Mouse (Mus musculus) granulocyte monocyte progenitor cell, adult 5-6 weeks (primary cell): ENCODE measurements around the gene Ddx47. TPM values are rescaled to one million over a fixed set of nuclear protein-coding genes. Genes with fewer than 3 reads are reported as not detected.

Source experiments
- ATAC-seq: replicated peaks from 2 replicates; pipeline ENCODE4 v1.8.0; 2016; ENCODE audit warnings: mild to moderate bottlenecking, moderate TSS enrichment, inconsistent platforms; ENCODE audit not compliant: poor library complexity, severe bottlenecking
- total RNA-seq, 2 experiments: library from RNA; stranded (forward) in 1 of 2; stranded (reverse) in 1 of 2; fragments of 200-712, 200-1000 nt in 1 of 2; fragments of >200 nt in 1 of 2; fragmentation: Nextera tagmentation in 1 of 2; gene quantifications; 2 replicates each; pipeline ENCODE4 v1.2.3; 2014 to 2017

The Ddx47 gene
- total RNA-seq (2014; fragmentation: Nextera tagmentation) (60.2 and 87.6 TPM in 2 replicates), total RNA-seq (2017) (72.0 and 96.9 TPM in 2 replicates)

DNA sequence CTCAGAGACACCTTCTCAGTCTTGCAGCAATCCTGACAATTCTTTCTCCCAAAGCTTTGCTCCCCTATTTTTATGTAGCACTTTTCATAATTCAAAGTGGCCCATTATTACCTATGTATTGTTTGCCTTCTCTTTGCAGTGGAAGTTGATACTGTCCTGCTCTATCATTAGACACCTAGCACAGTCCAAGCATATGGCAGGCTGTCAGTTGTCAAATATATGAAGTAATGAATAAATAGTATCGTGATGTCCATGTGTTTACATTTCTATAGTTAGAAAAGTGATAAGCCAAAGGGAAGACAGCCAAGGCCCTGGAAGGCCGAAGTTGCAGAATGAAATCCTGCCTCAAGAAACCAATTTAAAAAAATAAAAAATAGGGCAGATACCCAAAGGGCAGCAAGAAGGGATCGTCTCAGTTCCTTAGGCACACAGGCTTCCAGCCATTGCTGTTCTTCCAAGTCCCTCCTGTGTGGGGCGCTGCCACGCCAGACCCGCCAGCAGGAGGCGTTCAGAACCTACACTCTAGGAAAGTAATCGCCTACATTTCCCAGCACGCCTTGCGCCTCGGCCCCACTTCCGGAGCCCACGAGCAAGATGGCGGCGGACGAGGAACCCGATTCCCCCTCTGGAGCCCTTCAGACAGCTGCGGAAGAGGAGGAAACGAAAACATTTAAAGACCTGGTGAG, at the start of gene Ddx47:
TSS of gene Ddx47 (plus strand) at position 565 of the 686 bp plus-strand sequence.
- peak; percentile 99 for ATAC-seq

DNA sequence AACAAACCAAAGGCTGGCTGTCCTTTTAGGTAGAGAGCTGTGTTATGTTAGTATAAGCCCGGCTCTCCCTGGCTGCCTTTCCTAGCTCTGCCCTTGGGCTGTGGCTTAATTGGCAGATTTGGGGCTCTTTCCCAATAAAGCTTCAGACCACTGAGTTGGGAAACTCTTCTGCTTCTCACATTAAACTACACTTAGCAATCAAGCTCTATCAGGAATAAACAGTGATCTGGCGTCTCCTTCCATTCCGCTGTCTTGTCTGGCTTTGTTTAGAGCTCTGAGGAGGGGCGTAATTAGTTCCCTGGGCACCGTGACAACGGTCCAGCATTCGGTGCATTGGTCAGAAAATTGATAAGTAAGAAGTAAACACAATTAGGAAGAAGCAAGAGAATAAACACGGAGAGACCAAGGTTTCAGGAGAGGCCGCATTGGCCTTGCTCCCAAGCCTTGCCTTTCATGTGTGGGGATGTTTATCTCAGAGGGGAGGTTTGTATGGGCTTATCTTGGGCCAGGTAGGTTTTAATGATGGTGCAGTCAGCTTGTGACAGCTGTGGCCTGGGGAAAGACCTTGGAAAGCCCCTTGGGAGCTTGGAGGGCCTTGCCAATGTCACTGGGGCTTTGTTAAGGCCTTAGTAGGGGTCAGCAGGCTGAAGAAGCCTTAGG, 49.4 kb upstream of the Ddx47 start:
- peak; percentile 40 for ATAC-seq

DNA sequence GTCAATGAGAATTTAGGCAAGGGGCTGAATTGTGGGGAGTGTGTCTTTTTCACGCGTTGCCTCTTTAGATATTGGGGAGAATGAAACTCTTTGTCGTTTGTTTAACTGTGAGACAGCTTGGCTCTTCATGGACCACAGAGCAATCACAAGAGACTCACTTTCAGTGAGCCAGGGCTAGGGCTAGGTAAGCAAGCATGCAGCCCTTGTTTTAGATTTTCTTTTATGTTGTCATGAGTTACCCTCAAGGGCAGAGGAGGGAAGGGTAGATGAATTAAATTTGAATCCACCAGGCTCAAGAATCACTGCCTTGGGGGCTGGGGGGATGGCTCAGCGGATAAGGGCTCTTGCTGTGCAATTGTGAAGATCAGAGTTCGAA, 48.9 kb upstream of the Ddx47 start:
- ATAC-seq = no peak

DNA sequence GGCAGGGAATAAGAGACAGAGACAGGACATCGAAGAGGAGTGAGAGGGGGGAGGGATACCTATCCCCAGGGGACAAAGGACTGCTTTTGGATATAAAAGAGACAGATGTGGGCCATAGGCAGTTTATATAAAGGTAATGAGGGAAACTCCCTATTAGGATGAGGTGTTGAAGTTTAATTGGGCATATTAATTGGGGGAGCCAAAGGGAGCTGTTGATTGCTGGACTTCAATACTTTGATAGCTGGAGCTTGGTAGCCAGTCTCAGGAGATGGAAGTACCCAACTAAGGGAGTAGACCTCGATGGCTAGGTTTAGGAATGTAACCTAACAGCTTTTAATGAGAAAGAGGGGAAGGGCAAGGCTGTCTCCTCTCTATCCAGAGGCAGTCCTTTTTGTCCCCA, 47.5 kb upstream of the Ddx47 start:
- ATAC-seq = no peak

DNA sequence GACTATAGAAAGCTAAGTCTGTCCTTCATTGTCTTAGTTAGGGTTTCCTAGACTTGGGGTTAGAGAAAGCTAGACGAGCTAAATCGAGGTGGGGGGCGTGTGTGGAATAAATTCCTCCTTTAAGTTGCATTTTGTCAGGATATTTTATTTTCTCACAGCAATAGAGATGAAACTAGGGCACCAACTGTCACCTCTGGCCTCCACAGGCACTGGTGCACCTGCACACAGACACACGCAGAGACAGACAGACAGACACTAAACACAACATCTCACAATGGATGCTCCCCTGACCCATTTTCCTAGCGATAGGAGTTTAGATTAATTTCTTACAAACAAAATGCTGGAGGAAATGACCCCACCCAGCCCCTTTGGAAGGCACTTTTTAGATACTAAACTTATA, 44.7 kb upstream of the Ddx47 start:
- ATAC-seq = no peak

DNA sequence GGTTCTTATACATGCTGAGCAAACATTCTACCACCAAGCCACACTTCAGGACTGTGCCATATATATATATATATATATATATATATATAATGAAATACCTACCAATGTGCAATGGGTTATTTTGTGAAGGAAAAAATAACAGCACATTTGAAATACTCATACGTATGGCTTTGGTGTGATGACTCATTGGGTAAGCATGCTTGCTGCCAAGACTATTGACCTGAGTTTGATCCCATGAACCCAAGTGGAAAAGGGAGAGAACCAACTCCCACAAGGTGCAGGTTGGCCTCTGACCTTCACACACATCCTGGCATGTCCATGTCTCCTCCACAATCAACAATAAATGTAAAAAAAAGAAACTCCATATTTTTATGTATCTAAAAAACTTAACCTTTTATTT, 43.1 kb upstream of the Ddx47 start:
- no peak for ATAC-seq

DNA sequence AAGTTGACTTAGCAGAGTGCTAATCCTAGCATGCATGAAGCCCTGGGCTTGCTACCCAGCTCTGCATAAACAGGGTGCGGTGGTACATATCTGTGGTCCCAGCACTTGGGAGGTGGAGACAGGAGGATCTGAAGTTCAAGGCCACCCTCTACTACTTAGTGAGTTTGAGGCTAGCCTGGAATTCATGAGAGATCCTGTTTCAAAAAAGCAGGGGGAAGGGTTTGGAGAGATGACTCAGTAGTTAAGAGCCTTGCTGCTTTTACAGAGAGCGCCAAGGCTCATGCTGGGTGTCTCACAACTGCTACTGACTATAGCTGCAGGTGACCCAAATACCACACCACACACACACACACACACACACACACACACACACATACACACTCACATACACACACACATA, 41.9 kb upstream of the Ddx47 start:
- ATAC-seq = no peak

DNA sequence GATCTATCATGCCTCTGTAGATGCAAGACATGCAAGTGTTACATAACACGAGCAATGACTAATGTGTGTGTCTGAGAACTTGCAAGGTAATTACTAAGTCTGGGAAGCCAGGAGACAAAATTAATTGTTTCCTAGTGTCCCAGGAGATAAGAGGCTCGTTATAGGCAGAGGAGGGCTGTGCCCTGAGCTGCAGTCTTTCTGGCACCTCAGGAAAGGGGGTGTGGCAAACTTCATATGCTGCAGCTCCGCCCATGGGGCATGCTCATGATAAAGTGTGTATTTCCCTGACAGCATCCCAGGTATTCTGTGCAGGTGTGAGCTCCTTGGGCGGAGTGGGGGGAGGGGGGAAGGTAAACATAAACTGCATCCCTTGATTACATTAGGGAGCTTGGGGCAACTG, 39.3 kb upstream of the Ddx47 start:
- no peak for ATAC-seq

DNA sequence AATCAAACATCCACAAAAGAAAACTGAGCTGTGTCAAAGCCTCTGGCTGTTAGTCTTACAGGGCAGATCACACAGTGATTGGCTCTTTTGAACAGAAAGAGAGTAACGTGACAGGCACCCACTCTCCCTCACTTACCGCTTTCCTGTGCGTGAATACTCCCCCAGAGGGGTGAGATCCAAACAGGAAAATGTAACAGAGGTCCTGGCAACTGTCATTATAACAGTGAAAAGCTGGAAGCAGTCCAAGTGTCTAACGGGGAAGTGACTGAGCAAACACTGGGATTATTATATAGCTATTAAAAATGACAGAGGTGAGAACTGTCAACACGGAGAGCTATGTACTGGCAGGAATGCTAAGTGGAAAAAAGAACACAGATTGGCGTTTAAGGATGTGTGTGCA, 34.8 kb upstream of the Ddx47 start:
- ATAC-seq = no peak

DNA sequence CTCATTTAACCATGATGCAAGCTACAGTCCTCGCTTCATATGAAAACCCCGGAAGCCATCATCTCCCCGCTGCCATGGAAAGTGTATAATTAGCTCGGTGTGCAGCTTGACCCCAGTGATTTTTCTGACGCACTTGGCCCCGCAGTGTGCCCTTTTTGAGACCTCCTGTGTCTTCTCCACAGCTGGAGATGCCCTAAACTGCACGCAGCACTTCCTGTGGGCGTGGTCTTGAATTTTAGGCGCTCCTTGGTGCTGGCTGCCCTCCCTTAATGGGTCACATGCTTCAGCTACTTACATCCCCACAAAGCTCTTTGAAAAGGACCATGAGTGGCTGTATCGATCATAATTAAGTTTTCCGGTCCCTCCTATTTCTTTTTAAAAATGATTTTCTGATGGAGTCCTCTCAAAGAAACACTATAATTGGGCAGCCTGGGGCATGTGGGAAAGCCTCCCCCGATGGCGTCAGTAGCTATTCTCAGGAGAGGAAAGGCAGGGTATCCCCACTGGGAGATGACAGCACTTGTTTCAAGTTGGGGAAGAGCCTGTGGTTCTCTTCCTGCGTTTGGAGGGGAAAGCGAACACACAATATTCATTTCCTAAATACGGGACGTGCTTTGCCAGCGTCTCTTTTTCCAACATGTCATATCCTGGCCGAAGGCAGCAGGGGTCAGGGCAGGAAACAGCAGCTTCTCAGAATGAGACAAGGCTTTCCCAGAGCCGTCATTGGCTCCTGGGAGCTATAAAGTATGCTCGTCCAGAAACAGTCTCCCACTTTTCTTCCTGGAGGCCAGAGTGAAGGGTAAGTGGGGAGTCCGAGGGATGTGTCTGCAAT, 30.0 kb upstream of the Ddx47 start, which contains the start of gene Apold1:
TSS of gene Apold1 (plus strand) at position 488 of the 832 bp plus-strand sequence.
- ATAC-seq = peak; percentile 29; the same call in 1 of the 2 replicates

DNA sequence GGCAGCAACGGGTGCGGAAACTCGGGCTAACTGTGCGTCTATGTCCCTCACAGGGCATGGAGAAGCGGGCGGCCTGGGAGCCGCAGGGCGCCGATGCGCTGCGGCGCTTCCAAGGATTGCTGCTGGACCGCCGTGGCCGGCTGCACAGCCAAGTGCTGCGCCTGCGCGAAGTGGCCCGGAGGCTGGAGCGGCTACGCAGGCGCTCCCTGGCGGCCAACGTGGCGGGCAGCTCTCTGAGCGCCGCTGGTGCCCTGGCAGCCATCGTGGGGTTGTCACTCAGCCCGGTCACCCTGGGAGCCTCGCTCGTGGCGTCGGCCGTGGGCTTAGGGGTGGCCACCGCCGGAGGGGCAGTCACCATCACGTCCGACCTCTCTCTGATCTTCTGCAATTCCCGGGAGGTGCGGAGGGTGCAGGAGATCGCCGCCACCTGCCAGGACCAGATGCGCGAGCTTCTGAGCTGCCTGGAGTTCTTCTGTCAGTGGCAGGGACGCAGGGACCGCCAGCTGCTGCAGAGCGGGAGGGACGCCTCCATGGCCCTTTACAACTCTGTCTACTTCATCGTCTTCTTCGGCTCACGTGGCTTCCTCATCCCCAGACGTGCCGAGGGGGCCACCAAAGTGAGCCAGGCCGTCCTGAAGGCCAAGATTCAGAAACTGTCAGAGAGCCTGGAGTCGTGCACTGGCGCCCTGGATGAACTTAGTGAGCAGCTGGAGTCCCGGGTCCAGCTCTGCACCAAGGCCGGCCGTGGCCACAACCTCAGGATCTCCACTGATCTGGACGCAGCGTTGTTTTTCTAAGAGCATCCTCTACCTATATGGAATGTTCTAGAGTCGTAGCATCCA, 27.7 kb upstream of the Ddx47 start:
- ATAC-seq = peak; percentile 96

DNA sequence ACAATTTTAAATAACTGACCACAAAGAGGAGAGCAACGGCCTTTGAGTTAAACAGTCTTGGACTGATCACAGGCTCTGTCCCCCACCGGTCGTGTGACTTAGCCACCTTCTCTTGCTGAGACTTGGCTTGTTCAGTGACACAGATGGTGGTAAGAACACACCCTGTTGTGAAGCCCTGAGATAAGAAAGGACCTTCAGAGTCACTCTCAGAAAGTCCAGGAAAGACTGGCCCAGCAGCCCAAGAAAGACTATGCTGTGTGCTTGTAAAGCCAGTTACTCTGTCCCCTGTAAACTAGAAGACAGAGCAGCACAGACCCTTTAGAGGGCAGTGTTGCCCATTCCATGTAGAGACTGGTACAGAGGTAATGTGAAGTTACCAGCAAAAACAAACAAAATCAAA, 26.7 kb upstream of the Ddx47 start:
- ATAC-seq = no peak

DNA sequence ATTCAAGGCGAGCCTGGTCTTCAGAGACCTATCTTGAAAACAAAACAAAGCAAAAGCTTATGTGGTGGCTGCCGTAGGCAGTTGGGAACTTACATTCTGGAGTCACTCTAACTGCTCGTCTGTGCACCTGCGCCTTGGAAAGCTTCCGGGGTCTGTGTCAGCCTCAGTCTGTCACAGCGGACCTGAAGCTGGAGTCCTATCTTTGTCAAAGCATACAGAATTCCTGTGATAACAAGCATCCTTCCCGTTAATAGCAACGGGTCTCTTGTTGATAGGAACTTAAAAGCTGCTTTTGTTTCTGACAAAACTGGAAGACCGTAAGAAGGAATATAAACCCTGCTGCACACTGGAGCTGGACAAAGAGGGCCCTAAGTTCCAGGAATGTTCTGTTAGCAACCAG, 23.0 kb upstream of the Ddx47 start:
- ATAC-seq = no peak

DNA sequence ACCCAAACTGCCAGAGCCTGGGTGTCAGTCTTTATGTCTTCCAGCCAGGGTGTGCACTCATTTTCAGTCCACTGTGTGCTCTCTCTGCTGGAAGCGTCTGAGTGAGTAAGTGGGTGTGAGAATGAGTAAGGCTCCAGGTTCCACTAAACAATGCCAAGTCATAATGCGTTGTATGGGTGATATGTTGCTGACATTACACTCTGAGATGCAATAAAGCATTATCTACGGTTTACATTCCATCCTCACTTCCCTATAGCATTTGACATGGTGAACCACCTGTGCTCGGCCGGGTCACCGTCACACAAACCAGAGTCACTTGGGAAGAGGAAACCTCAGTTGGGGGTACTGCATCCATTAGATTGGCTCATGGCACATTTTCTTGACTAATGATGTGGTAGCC, 20.7 kb upstream of the Ddx47 start:
- ATAC-seq = no peak

DNA sequence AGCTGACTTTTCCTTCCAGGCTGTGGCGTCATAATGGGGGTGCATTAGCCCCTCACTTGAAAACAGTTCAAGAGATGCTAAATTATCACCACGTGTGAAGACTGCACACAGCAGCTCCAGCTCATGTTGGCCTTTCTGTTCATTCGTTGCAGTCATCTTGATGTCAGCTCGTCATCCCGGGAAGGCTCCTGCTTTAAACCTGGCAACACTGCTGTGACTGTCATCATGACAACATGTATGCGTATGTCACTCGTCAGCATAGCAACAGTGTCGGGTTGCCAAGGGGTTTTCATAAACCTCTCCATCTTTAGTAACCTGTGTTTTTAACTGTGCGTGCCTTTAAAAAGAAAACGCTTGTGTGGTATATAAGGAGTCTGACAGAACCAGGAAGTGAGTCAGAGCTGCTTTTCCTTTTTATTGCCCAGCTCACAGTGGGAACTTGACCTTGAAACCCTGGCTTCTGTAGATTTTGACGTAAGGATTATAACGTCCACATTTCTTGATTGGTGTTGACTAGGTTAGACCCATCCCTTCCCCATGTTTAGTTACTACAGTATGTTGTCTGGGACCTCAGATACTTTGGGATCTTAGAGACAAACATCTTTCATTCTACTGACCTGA, 17.3 kb upstream of the Ddx47 start:
- ATAC-seq = peak; percentile 47

DNA sequence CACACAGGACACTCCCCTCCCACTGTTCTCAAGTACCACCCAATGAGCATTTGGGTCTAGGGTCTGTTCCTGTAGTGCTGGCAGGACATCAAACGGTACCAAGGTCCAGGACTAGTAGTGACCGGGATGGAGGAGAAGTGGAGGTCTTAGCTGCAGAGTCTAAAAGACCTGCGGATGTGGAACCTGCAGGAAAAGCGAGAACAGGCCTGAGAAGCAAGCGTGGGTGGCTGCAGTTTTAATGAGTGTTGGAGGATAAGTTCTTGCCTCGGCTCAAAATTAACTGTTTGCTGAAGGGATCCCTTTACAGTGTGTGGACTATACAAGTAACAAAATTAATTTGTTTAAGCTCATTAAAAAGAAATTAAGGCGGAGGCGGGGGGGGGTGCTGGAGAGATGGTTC, 16.4 kb upstream of the Ddx47 start:
- ATAC-seq = no peak

DNA sequence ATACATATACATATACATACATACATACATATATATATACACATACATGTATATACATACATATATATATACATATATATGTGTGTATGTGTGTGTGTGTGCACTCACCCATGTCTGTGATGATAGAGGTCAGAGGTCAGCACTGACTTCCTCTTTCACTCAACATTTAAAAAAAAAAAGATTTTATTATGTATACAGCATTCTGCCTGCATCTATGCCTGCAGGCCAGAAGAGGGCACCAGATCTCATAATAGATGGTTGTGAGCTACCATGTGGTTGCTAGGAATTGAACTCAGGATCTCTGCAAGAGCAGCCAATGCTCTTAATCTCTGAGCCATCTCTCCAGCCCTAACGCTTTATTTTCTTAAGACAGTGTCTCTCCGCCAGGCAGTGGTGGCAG, 14.5 kb upstream of the Ddx47 start:
- ATAC-seq = peak; percentile 75

DNA sequence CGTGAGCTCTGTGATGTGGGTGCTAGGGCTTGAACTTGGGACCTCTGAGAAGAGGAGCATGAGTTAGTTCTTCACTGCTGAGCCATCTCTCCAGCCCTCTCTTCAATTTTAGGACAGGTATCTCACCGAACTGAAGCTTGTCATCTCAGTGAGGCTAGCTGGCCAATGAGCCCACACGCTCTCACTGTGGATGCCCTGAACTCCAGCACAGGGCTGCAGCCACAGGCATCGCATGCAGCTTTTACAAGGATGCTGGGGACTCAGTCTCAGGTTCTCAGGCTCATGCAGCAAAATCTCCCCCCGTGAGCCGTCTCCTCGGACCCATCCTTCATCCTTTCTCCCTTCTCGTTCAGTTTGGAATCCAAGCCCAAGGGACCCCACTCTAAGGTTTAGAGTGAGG, 13.3 kb upstream of the Ddx47 start:
- ATAC-seq = no peak

DNA sequence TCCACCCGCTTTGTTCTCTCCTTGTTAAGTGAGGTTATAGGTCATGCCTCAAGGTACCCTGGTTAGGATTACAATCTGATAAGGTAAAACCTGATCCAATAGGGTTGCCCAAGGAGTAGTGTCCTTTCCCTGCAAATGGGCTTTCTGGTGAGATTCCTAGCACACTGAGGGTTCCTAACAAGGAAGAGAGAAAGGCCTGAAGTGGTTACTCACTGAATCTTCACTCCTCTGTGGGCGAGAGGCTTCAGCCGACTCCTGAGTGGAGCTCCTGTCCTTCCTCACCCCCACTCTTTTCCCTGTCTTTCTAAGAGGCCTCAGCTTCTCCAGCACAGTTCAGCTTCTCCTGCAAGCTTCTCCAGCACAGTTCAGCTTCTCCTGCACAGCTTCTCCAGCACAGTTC, 12.6 kb upstream of the Ddx47 start:
- no peak for ATAC-seq

DNA sequence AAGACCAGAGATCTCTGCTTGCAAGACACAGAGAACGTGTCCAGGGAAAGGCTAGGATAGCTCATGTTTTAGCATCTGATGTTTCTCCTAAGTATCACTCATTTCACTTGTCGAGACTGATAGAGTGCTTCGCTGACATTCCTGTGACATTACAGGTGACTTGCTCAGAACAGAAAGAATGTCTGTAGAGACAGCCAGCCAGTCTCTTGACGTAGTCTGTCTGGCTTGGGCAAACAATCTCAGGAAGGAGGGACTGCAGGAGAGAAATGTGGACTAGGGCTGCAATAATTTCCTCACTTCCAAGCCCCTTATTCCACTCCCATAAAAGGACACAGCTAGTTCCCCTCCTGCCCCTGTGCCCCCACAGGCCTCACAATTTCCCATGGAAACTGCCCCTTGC, 11.1 kb upstream of the Ddx47 start:
- ATAC-seq = no peak
